Mouse (Mus musculus): Measurements from ENCODE around the gene Tll1. TPM values are rescaled to one million over a fixed set of nuclear protein-coding genes. Genes with fewer than 3 reads are reported as not detected.

Tll1 gene
- 6.6 and 6.8 TPM in 2 replicates for polyA plus RNA-seq (2015; fragmentation: Nextera tagmentation; extraction: Ambion mirVana)

- H3K36me3 ChIP-seq = no peaks in the 10 kb centered on the region
- H3K27me3 ChIP-seq = peaks cover 29% of the 10 kb centered on the region
- H3K9ac ChIP-seq = peak within 1 kb of the TSS; percentile 74
- peak within 1 kb of the TSS; percentile 60 for H3K27ac ChIP-seq
- ATAC-seq (ENCODE audit: insufficient number of reproducible peaks, insufficient read depth, low FRiP score, low TSS enrichment, low read depth) = no peak
- H3K9me3 ChIP-seq = no peaks in the 10 kb centered on the region
- peak within 1 kb of the TSS; percentile 98 for H3K4me2 ChIP-seq
- peaks cover 17% of the 10 kb centered on the region for H3K4me1 ChIP-seq
- H3K4me3 ChIP-seq = peak within 1 kb of the TSS; percentile 69
- WGBS = under 1% methylated on average over 18 of the region's 18 CpGs
Observed at GRCm38 (mm10) chr8:64206024-64206385, at the start of gene Tll1. Gene Tll1 (minus strand): TSS chr8:64206271.

DNA sequence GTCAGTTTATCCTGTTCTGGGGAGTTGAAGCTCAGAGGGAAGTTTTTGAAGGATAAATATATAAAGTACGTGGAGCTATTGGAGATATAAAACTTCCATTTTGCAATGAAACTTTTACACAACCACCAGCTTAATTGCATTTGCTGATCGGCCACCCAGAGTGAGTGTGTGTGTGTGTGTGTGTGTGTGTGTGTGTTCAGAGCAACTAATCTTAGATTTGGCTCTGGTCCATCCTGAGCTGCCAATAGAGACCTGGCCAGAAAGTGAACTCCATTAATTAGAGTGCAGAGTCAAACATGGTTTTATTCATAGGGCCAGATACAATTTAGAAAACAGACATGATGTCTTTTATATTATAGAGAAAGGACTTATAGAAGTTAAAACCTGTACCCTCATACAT, 32.6 kb upstream of the Tll1 start:
- WGBS = 81% methylated on average over 2 of the region's 2 CpGs
- Histone ChIP-seq H3K36me3 (no peaks in the 10 kb centered on the region), H3K9me3 (no peaks in the 10 kb centered on the region), H3K27ac (no peak overlapping the region), H3K9ac (no peak overlapping the region), H3K4me3 (no peak overlapping the region), H3K4me1 (no peaks in the 10 kb centered on the region), H3K27me3 (no peaks in the 10 kb centered on the region), H3K4me2 (no peak overlapping the region)
- no peak for ATAC-seq (ENCODE audit: insufficient number of reproducible peaks, insufficient read depth, low FRiP score, low TSS enrichment, low read depth)

- 87% methylated on average over 3 of the region's 3 CpGs for WGBS
- H3K27ac ChIP-seq = no peak overlapping the region
- H3K36me3 ChIP-seq = no peaks in the 10 kb centered on the region
- H3K4me2 ChIP-seq = no peak overlapping the region
- H3K4me3 ChIP-seq = no peak overlapping the region
- no peaks in the 10 kb centered on the region for H3K9me3 ChIP-seq
- H3K9ac ChIP-seq = no peak overlapping the region
- no peaks in the 10 kb centered on the region for H3K27me3 ChIP-seq
- no peaks in the 10 kb centered on the region for H3K4me1 ChIP-seq
- no peak for ATAC-seq (ENCODE audit: insufficient number of reproducible peaks, insufficient read depth, low FRiP score, low TSS enrichment, low read depth)
Observed at GRCm38 (mm10) chr8:64221600-64221999, 15.5 kb upstream of the Tll1 start.

DNA sequence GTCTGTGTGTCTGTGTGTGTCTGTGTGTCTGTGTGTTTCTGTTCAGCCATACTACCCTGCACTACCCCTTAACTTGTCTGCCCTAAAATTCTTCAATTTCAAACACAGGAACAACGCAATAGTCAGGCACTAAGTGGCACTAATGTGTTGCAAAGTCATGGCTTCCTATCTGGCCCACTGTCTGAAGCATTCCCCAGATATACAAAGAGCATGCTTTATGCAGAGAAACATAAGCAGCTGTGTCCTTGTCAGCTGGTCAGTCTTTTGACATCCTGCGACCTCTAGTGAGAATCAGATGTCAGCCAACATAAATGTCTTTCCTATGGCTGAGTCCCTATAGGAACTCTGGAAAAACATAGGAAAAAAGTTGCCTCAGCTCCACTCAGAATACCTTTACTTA, 11.6 kb upstream of the Tll1 start:
- ATAC-seq (ENCODE audit: insufficient number of reproducible peaks, insufficient read depth, low FRiP score, low TSS enrichment, low read depth) = no peak
- H3K4me2 ChIP-seq = no peak overlapping the region
- H3K27me3 ChIP-seq = no peaks in the 10 kb centered on the region

GRCm38 (mm10) chr8:64216252-64216651, 10.2 kb upstream of the Tll1 start:
- no peak for ATAC-seq (ENCODE audit: insufficient number of reproducible peaks, insufficient read depth, low FRiP score, low TSS enrichment, low read depth)
- Histone ChIP-seq H3K36me3 (no peaks in the 10 kb centered on the region), H3K27me3 (no peaks in the 10 kb centered on the region), H3K9me3 (no peaks in the 10 kb centered on the region), H3K9ac (no peak overlapping the region), H3K4me3 (no peak overlapping the region), H3K4me1 (peaks cover 4% of the 10 kb centered on the region; the same call in 1 of the 2 replicates), H3K27ac (no peak overlapping the region), H3K4me2 (no peak overlapping the region)
- WGBS = 49% methylated on average over 1 of the region's 1 CpGs

More for the DNA sequence above, 11.6 kb upstream of the Tll1 start:
- H3K9me3 ChIP-seq = no peaks in the 10 kb centered on the region
- H3K4me3 ChIP-seq = no peak overlapping the region
- peaks cover 4% of the 10 kb centered on the region; the same call in 1 of the 2 replicates for H3K4me1 ChIP-seq
- 26% methylated on average over 2 of the region's 2 CpGs for WGBS
- H3K36me3 ChIP-seq = no peaks in the 10 kb centered on the region
- no peak overlapping the region for H3K27ac ChIP-seq
- no peak overlapping the region for H3K9ac ChIP-seq

GRCm38 (mm10) chr8:64215374-64215773, 9.3 kb upstream of the Tll1 start:
- no peak for ATAC-seq (ENCODE audit: insufficient number of reproducible peaks, insufficient read depth, low FRiP score, low TSS enrichment, low read depth)
- Histone ChIP-seq H3K36me3 (no peaks in the 10 kb centered on the region), H3K4me1 (peaks cover 4% of the 10 kb centered on the region; the same call in 1 of the 2 replicates), H3K27me3 (no peaks in the 10 kb centered on the region), H3K4me3 (no peak overlapping the region), H3K9me3 (no peaks in the 10 kb centered on the region), H3K4me2 (no peak overlapping the region), H3K27ac (no peak overlapping the region), H3K9ac (no peak overlapping the region)
- 33% methylated on average over 6 of the region's 6 CpGs for WGBS

- ATAC-seq (ENCODE audit: insufficient number of reproducible peaks, insufficient read depth, low FRiP score, low TSS enrichment, low read depth) = no peak
- H3K36me3 ChIP-seq = no peaks in the 10 kb centered on the region
- H3K9me3 ChIP-seq = no peaks in the 10 kb centered on the region
- H3K4me1 ChIP-seq = peaks cover 4% of the 10 kb centered on the region; the same call in 1 of the 2 replicates
- H3K9ac ChIP-seq = no peak overlapping the region
- WGBS = 62% methylated on average over 1 of the region's 1 CpGs
- no peak overlapping the region for H3K4me2 ChIP-seq
- H3K27ac ChIP-seq = no peak overlapping the region
- H3K27me3 ChIP-seq = no peaks in the 10 kb centered on the region
- no peak overlapping the region for H3K4me3 ChIP-seq
Observed at GRCm38 (mm10) chr8:64214906-64215305, 8.8 kb upstream of the Tll1 start.

DNA sequence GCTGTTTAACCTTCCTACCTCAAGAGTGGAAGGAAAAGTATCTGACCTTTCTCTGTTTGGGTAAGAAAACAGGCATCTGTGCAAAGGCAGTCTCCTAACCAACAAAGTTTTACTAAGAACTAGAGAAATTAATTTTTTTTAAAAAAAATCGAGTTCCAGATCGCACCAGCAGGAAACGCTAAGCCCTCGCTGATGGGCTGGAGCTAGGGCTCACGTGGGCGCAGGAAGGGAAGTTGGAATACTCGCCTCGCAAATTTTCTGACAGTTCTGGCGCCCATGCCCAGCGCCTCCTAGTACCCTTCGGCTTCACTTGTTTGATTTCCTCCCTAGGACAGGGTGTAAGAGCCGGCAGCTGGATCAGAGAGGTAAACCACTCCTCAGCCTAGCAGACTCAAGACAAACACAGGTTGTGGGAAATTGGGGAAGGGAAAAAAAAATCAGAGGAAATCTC, 365 bp upstream of the Tll1 start:
- peaks cover 17% of the 10 kb centered on the region for H3K4me1 ChIP-seq
- H3K36me3 ChIP-seq = no peaks in the 10 kb centered on the region
- H3K9ac ChIP-seq = peak overlapping the region; percentile 74
- no peak overlapping the region for H3K27ac ChIP-seq
- H3K4me2 ChIP-seq = peak overlapping the region; percentile 98
- H3K27me3 ChIP-seq = peaks cover 29% of the 10 kb centered on the region
- ATAC-seq (ENCODE audit: insufficient number of reproducible peaks, insufficient read depth, low FRiP score, low TSS enrichment, low read depth) = no peak
- under 1% methylated on average over 12 of the region's 12 CpGs for WGBS
- peak overlapping the region; percentile 69 for H3K4me3 ChIP-seq
- H3K9me3 ChIP-seq = no peaks in the 10 kb centered on the region

GRCm38 (mm10) chr8:64205321-64206023, 599 bp downstream of the Tll1 start:
- no peaks in the 10 kb centered on the region for H3K36me3 ChIP-seq
- peaks cover 29% of the 10 kb centered on the region for H3K27me3 ChIP-seq
- ATAC-seq (ENCODE audit: insufficient number of reproducible peaks, insufficient read depth, low FRiP score, low TSS enrichment, low read depth) = 0 out of 2 replicates have a peak, but pooled peaks have one; percentile 40
- WGBS = under 1% methylated on average over 61 of the region's 61 CpGs
- peak overlapping the region; percentile 69 for H3K4me3 ChIP-seq
- H3K4me2 ChIP-seq = peak overlapping the region; percentile 98
- H3K4me1 ChIP-seq = peaks cover 17% of the 10 kb centered on the region
- peak overlapping the region; percentile 74 for H3K9ac ChIP-seq
- peak overlapping the region; percentile 60 for H3K27ac ChIP-seq
- H3K9me3 ChIP-seq = no peaks in the 10 kb centered on the region

GRCm38 (mm10) chr8:64204801-64205311, 1.2 kb downstream of the Tll1 start:
- Histone ChIP-seq H3K27me3 (peaks cover 29% of the 10 kb centered on the region), H3K9ac (peak overlapping the region; percentile 74), H3K4me1 (peaks cover 17% of the 10 kb centered on the region), H3K4me3 (peak overlapping the region; percentile 69), H3K27ac (0 out of 2 replicates have a peak overlapping the region, but pooled peaks have one; percentile 60), H3K9me3 (no peaks in the 10 kb centered on the region), H3K4me2 (peak overlapping the region; percentile 98), H3K36me3 (no peaks in the 10 kb centered on the region)
- WGBS = under 1% methylated on average over 19 of the region's 19 CpGs
- 0 out of 2 replicates have a peak, but pooled peaks have one; percentile 29 for ATAC-seq (ENCODE audit: insufficient number of reproducible peaks, insufficient read depth, low FRiP score, low TSS enrichment, low read depth)

DNA sequence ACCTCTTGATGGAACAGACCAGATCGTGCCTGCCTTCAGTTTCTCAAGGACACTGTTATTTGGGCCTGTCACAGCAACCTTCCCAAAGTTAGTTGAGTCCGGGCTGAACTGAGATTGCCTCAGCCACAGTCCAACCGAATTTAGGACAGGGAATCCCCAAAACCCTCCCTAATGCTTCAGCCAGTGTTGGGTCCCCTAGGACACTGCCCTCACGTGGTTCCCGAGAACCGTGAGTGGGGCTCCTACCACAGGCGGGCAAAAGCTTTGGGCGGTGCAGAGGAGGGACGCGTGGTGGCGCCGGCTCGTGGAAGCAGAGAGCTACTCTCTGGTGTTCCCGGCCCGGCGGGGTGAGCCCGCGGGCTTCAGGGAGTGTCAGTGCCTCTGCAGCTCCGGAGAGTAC, 1.9 kb downstream of the Tll1 start:
- no peaks in the 10 kb centered on the region for H3K9me3 ChIP-seq
- ATAC-seq (ENCODE audit: insufficient number of reproducible peaks, insufficient read depth, low FRiP score, low TSS enrichment, low read depth) = peak; percentile 57; the same call in 1 of the 2 replicates
- H3K4me3 ChIP-seq = peak overlapping the region; percentile 69
- H3K27me3 ChIP-seq = peaks cover 29% of the 10 kb centered on the region
- H3K4me1 ChIP-seq = peaks cover 17% of the 10 kb centered on the region
- WGBS = 2% methylated on average over 19 of the region's 19 CpGs
- no peak overlapping the region for H3K27ac ChIP-seq
- peak overlapping the region; percentile 74 for H3K9ac ChIP-seq
- H3K36me3 ChIP-seq = no peaks in the 10 kb centered on the region
- peak overlapping the region; percentile 98 for H3K4me2 ChIP-seq

GRCm38 (mm10) chr8:64198326-64198725, 7.7 kb downstream of the Tll1 start:
- 0 out of 2 replicates have a peak, but pooled peaks cover 3% of the 10 kb centered on the region for H3K27me3 ChIP-seq
- ATAC-seq (ENCODE audit: insufficient number of reproducible peaks, insufficient read depth, low FRiP score, low TSS enrichment, low read depth) = no peak
- no peaks in the 10 kb centered on the region for H3K9me3 ChIP-seq
- H3K9ac ChIP-seq = no peak overlapping the region
- no peak overlapping the region for H3K4me2 ChIP-seq
- no peaks in the 10 kb centered on the region for H3K36me3 ChIP-seq
- H3K4me3 ChIP-seq = no peak overlapping the region
- H3K27ac ChIP-seq = no peak overlapping the region
- 83% methylated on average over 2 of the region's 2 CpGs for WGBS
- H3K4me1 ChIP-seq = no peaks in the 10 kb centered on the region

Data from embryonic facial prominence, embryonic 13.5 days (tissue).